Mouse (Mus musculus) midbrain, embryonic 14.5 days (tissue): ENCODE results near the gene Vwa7. TPM values are rescaled to one million over a fixed set of nuclear protein-coding genes. Genes with fewer than 3 reads are reported as not detected.
A peak's percentile ranks its signal among the peaks of the same experiment; 100 is the strongest.

Source experiments
- ATAC-seq: fragments of 200-750 bp; cut with Nextera tagmentation; 2 replicates; pipeline ENCODE4 v1.8.0; 2017; ENCODE audit warnings: moderate number of reproducible peaks, moderate library complexity; ENCODE audit not compliant: low FRiP score, low TSS enrichment
- DNase-seq: peaks from one replicate; pipeline ENCODE4 v3.0.0-alpha.2; 2015
- H3K27ac ChIP-seq: fragments of 300-500 bp; sonication (generic); replicated peaks from 2 replicates; pipeline ENCODE4 v1.5.1; 2014; ENCODE audit warnings: mild to moderate bottlenecking, low read depth, low read length, moderate library complexity
- H3K27me3 ChIP-seq: fragments of 300-500 bp; sonication (generic); 2 replicates; pipeline ENCODE4 v1.6.1; 2014; ENCODE audit warnings: low read length, control low read depth, mixed read lengths; ENCODE audit not compliant: control insufficient read depth, insufficient read depth
- H3K36me3 ChIP-seq: fragments of 300-500 bp; sonication (generic); 2 replicates; pipeline ENCODE4 v1.6.1; 2014; ENCODE audit warnings: low read length, control low read depth; ENCODE audit not compliant: control insufficient read depth, insufficient read depth
- H3K4me1 ChIP-seq: fragments of 300-500 bp; sonication (generic); 2 replicates; pipeline ENCODE4 v1.6.1; 2014; ENCODE audit warnings: mild to moderate bottlenecking, antibody characterized with exemption, low read length, control low read depth; ENCODE audit not compliant: control insufficient read depth, insufficient read depth
- H3K4me2 ChIP-seq: fragments of 300-500 bp; sonication (generic); 2 replicates; pipeline ENCODE4 v1.6.1; 2014; ENCODE audit warnings: mild to moderate bottlenecking, low read length, moderate library complexity
- H3K4me3 ChIP-seq: fragments of 300-500 bp; sonication (generic); replicated peaks from 2 replicates; pipeline ENCODE4 v1.5.1; 2014; ENCODE audit warnings: low read depth, low read length
- H3K9ac ChIP-seq: fragments of 300-500 bp; sonication (generic); replicated peaks from 2 replicates; pipeline ENCODE4 v1.6.1; 2014; ENCODE audit warnings: mild to moderate bottlenecking, low read length, moderate library complexity
- H3K9me3 ChIP-seq: fragments of 300-500 bp; sonication (generic); 2 replicates; pipeline ENCODE4 v1.6.1; 2016; ENCODE audit warnings: low read length, control low read depth, mixed read lengths; ENCODE audit not compliant: control insufficient read depth
- WGBS: fragments of 180-500 bp; shearing (Covaris S2); extraction: QIAGEN DNeasy Blood & Tissue Kit; methylation state at CpG from one replicate; pipeline ENCODE4 v1.1.7; 2014; 5-methylcytosine and 5-hydroxymethylcytosine counted together
- polyA plus RNA-seq: library from polyadenylated mRNA; unstranded; fragments of >200 nt; fragmentation: Nextera tagmentation; extraction: Ambion mirVana; gene quantifications from 2 replicates; pipeline ENCODE4 v1.2.1, GENCODE M21; 2014

Gene Vwa7
- polyA plus RNA-seq, 1 experiment from 2014 or later = 0.12 TPM

DNA sequence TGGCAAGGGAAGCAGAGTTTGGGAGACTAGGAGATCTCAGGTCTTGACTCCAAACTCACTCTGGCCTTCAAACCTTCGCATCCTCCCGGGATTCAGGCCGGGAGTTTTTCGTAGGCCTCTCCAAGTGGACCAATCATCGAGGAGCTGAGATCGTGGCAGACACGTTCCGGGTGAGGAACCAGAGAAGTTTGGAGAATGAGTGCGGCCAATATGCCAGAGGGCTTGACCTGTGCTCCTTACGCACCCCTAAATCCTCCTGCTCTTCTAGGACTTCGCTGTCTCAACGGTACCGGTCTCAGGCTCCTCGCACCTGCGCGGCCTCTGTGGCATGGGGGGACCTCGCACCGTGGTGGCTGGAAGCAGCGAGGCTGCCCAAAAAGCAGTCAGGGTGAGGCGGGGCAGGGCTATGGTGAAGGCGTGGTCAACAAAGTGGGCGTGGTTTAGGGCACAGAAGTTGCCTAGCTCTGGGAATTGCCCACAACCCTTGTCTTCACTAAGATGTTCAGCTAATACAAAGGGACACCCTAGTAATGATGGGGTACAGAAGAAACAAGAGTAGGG, 44.4 kb downstream of the Vwa7 start:
- Histone ChIP-seq H3K4me3 (peak overlapping the region; percentile 58), H3K9ac (no peak overlapping the region), H3K4me2 (peak overlapping the region; percentile 91), H3K27ac (no peak overlapping the region), H3K9me3 (no peaks in the 10 kb centered on the region), H3K36me3 (peaks cover 34% of the 10 kb centered on the region), H3K4me1 (peaks cover 21% of the 10 kb centered on the region), H3K27me3 (peaks cover 18% of the 10 kb centered on the region; the same call in 1 of the 2 replicates)
- no peak for ATAC-seq
- DNase-seq = no peak
- 67% methylated on average over 22 of the region's 22 CpGs for WGBS

DNA sequence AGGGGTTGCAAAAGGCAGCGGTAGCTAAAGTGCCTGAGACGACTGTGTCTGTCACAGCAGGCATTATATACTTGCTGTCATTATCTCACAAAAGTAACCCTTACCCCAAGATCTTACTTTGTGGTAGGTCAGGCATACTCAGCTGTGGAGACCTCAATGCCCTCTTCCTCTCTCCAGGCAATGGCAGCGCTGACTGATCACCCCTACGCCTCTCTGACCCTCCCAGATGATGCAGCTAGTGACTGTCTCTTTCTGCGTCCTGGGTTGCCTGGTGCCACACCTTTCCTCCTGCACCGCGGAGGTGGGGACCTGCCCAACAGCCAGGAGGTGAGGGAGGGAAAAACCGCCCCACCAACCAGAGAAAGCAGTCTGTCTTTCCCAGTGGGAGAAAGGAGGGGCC, 44.9 kb downstream of the Vwa7 start:
- Histone ChIP-seq H3K9me3 (no peaks in the 10 kb centered on the region), H3K9ac (no peak overlapping the region), H3K4me3 (no peak overlapping the region), H3K27ac (no peak overlapping the region), H3K27me3 (peaks cover 18% of the 10 kb centered on the region; the same call in 1 of the 2 replicates), H3K4me1 (peaks cover 21% of the 10 kb centered on the region), H3K4me2 (no peak overlapping the region), H3K36me3 (peaks cover 29% of the 10 kb centered on the region)
- 89% methylated on average over 8 of the region's 8 CpGs for WGBS
- DNase-seq = no peak
- no peak for ATAC-seq

DNA sequence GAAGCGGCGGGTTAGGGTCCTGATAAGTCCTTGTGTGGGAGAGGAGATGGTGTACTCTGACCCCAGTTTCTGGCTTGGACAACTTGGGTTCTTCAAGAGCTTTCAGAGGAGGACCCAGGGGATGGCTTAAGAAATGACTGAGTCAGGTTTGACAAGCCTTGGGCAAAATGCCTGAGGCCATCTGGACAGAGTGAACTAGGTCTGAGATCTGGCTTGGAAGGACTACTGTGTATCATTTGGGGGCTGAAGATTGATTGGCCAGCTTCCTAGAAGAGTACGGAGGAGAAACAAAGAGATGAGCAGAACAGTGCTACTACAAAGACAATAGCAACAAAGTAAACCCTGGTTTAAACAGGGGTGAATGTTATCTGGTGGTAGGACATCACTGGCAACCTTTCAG, 47.1 kb downstream of the Vwa7 start:
- Histone ChIP-seq H3K4me3 (no peak overlapping the region), H3K4me1 (peaks cover 17% of the 10 kb centered on the region), H3K9ac (no peak overlapping the region), H3K36me3 (peaks cover 24% of the 10 kb centered on the region), H3K9me3 (no peaks in the 10 kb centered on the region), H3K27ac (no peak overlapping the region), H3K27me3 (peaks cover 18% of the 10 kb centered on the region; the same call in 1 of the 2 replicates), H3K4me2 (no peak overlapping the region)
- ATAC-seq (no peak), DNase-seq (no peak)
- 94% methylated on average over 3 of the region's 3 CpGs for WGBS

DNA sequence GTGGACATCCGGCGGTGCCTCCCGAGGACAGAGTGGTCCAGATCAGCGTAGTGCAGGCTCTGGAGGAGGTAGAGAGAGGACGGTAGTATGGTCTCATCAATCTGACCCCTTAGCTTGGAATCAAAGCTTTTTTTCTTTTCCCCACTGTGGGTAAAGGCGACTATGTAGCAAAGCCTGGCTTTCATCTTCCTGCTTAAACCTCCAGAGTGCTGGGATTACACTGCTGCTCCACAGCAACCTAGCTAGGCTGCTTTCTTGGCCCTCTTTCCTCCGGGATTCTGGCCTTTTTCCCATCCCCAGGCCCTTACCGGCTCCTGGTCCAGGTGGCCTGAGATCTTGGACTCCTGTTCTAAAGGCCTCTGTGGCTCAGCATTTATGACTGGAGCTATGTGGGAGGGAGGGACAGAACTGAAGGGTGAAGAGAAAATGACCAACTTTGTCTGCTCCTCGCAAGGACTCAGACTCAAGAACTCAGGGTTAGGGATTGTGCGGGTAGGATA, 48.0 kb downstream of the Vwa7 start:
- Histone ChIP-seq H3K27me3 (peaks cover 18% of the 10 kb centered on the region; the same call in 1 of the 2 replicates), H3K4me2 (peak overlapping the region; percentile 42), H3K4me1 (peaks cover 16% of the 10 kb centered on the region), H3K9ac (peak overlapping the region; percentile 20; the same call in 1 of the 2 replicates), H3K27ac (no peak overlapping the region), H3K9me3 (no peaks in the 10 kb centered on the region), H3K36me3 (peaks cover 24% of the 10 kb centered on the region), H3K4me3 (no peak overlapping the region)
- ATAC-seq (no peak), DNase-seq (no peak)
- WGBS = 33% methylated on average over 10 of the region's 10 CpGs

DNA sequence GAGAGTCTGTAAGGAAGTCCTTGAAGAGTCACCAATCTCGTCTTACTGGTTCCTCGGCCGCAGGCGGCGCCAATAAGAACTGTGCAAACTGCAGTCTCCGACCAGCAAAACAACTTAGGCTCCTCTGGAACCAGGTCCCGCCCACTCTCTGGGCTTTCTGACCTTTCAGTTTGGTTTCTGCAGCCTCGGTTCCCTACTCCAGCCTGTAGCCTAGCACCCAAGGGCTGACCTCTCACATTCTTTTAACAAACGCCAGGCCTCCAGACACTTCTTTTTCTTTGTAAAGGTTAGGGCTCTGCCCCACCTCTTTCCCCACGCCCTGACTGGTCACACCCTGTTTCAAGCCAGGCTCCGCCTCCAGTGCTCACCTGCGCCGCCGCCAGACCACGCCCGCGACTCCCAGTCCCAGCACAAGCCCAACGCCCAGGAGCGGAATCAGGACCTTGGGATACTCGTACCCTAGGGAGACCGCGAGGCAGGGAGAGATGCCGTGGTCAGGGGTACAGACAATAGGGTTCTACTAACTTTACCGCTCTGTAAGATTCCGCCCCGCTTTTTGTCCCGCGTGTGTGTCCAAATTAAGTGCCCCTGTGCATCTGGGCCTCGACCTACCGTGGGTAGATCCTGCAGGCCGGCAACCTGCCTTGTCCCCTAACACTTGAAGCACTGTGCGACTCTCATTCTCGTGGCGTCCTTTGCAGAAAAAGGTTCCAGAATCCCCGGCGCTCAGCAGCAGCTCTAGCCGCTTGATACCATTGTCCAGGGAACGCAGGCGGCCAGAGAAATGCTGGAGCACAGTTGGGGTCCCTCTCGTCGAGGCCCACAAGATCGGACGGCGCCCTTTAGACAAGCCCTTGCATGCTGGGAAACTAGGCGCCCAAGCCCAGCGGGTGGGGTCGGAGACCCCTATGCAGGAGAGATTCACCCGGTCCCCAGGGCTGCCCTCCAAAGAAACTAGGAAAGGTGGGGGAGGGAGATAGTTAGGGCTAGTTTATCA, 48.9 kb downstream of the Vwa7 start, which contains the start of gene Ly6g6c:
Gene Ly6g6c (plus strand): TSS at position 438 of the 997 bp plus-strand sequence.
- DNase-seq (peak; percentile 39), ATAC-seq (no peak)
- Histone ChIP-seq H3K27ac (no peak within 1 kb of the TSS), H3K4me1 (peaks cover 11% of the 10 kb centered on the region), H3K9me3 (no peaks in the 10 kb centered on the region), H3K36me3 (peaks cover 24% of the 10 kb centered on the region), H3K4me3 (peak within 1 kb of the TSS; percentile 19), H3K4me2 (peak within 1 kb of the TSS; percentile 42), H3K27me3 (peaks cover 18% of the 10 kb centered on the region; the same call in 1 of the 2 replicates), H3K9ac (peak within 1 kb of the TSS; percentile 20; the same call in 1 of the 2 replicates)
- WGBS = 2% methylated on average over 48 of the region's 48 CpGs

DNA sequence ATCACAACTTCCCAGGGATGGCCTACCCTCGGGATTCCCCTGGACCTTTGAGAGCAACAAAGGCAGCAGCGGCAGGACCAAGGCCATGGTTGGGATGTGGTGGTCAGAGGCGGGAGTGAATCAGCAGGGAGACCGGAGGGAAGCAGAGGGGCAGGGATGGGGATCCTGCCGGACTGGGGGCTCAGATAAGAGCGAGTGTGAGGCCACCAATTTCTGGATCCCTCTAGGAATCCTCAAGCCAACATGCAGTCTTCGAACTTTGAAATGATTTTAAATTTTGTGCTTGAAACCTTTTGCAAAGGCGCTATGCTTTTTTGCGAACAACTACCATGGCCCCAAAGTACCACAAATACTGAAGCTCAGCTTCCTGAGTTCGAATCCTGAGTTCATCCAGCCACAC, 49.7 kb downstream of the Vwa7 start, which contains the start of gene Mpig6b:
Gene Mpig6b (minus strand): TSS at position 101 of the 400 bp plus-strand sequence.
- peak within 1 kb of the TSS; percentile 19 for H3K4me3 ChIP-seq
- WGBS = 46% methylated on average over 10 of the region's 10 CpGs
- H3K4me2 ChIP-seq = peak within 1 kb of the TSS; percentile 42
- H3K36me3 ChIP-seq = peaks cover 19% of the 10 kb centered on the region
- ATAC-seq = no peak
- no peak within 1 kb of the TSS for H3K27ac ChIP-seq
- no peaks in the 10 kb centered on the region for H3K9me3 ChIP-seq
- 0 out of 2 replicates have a peak, but pooled peaks cover 4% of the 10 kb centered on the region for H3K4me1 ChIP-seq
- DNase-seq = no peak
- peaks cover 18% of the 10 kb centered on the region; the same call in 1 of the 2 replicates for H3K27me3 ChIP-seq
- H3K9ac ChIP-seq = no peak within 1 kb of the TSS

DNA sequence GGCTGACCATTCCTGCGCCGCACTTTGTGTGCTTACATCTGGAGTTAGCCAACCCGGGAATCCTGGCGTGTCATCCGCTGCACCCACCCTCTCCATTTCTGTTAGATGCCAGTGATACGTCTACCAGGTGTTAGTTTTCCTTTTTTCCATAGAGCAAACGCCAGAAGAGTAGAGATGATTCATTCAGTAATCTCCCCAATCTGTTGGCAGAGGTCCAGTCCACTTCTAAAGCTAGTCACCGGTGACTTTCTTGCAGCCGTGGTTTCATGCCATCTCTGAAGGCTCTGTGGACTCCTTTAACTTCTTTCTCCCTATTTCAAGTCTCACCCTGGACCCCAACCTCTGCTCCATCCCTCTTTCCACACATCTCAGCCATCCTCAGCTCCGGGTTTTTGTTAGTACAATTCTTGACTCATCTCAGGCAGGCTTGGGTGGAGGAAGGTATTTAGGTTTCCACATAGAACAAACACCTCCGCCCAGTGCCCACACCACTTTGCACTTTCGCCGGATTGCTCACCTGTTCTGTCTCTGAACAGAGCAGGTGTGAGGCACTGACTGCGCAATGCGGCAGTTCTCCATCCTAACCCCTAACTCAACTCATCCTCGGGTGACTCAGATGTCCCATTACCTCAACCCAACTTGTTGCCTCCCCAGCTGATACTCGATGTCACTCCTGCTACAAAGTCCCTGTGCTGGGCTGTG, 52.0 kb downstream of the Vwa7 start:
- no peak overlapping the region for H3K4me2 ChIP-seq

More for the DNA sequence above, 52.0 kb downstream of the Vwa7 start:
- no peaks in the 10 kb centered on the region for H3K9me3 ChIP-seq
- ATAC-seq (no peak), DNase-seq (no peak)
- peaks cover 18% of the 10 kb centered on the region; the same call in 1 of the 2 replicates for H3K27me3 ChIP-seq
- no peak overlapping the region for H3K27ac ChIP-seq
- no peaks in the 10 kb centered on the region for H3K36me3 ChIP-seq
- no peak overlapping the region for H3K4me3 ChIP-seq
- 0 out of 2 replicates have a peak, but pooled peaks cover 4% of the 10 kb centered on the region for H3K4me1 ChIP-seq
- WGBS = 88% methylated on average over 17 of the region's 17 CpGs
- no peak overlapping the region for H3K9ac ChIP-seq
